Comparison of ENCODE assay signal across 23 mouse cellular contexts in genomic region chr2:137002031-137002430, GRCm38 (mm10).
"Had no signal": no experiment of that assay in that cellular context is flagged by ENCODE, and none has a peak within 500 bp of the region (broad histone marks: within the 10 kb centered on the region; RNA-seq: fewer than 3 reads in every experiment).

No protein-coding gene starts in this region.

- H3K36me3 ChIP-seq: heart, embryonic 10.5 days; hindbrain, embryonic 10.5 days; hindbrain, embryonic 12.5 days; intestine, embryonic 15.5 days; limb, embryonic 13.5 days; limb, embryonic 15.5 days had no signal

- H3K9me3 ChIP-seq: heart, embryonic 10.5 days; heart, embryonic 12.5 days; hindbrain, embryonic 10.5 days; hindbrain, embryonic 12.5 days; intestine, embryonic 15.5 days; limb, embryonic 13.5 days; limb, embryonic 15.5 days had no signal

- H3K27ac ChIP-seq: heart, embryonic 10.5 days; hindbrain, embryonic 10.5 days; hindbrain, embryonic 12.5 days; hindbrain, embryonic 14.5 days; intestine, embryonic 15.5 days; layer of hippocampus, adult 2 months; limb, embryonic 13.5 days; limb, embryonic 15.5 days had no signal

- H3K9ac ChIP-seq: heart, embryonic 12.5 days; hindbrain, embryonic 12.5 days; hindbrain, embryonic 14.5 days; intestine, embryonic 15.5 days; limb, embryonic 13.5 days; limb, embryonic 15.5 days had no signal

- H3K4me2 ChIP-seq: heart, embryonic 12.5 days; hindbrain, embryonic 12.5 days; hindbrain, embryonic 14.5 days; intestine, embryonic 15.5 days; limb, embryonic 13.5 days; limb, embryonic 15.5 days had no signal

- H3K4me3 ChIP-seq: heart, embryonic 10.5 days; heart, embryonic 12.5 days; hindbrain, embryonic 10.5 days; hindbrain, embryonic 12.5 days; intestine, embryonic 15.5 days; layer of hippocampus, adult 2 months; limb, embryonic 13.5 days; limb, embryonic 15.5 days had no signal

- H3K27me3 ChIP-seq: heart, embryonic 12.5 days; hindbrain, embryonic 12.5 days; intestine, embryonic 15.5 days; limb, embryonic 13.5 days; limb, embryonic 15.5 days had no signal

- ATAC-seq: hindbrain, embryonic 16.5 days; inflammation-experienced regulatory T-cells, adult 6 months; intestine, embryonic 15.5 days; intestine, postnatal 0 days had no signal

- DNase-seq: gastrocnemius, postnatal 14 days; gastrocnemius, postnatal 36 days; heart, adult 18-20 months; heart, postnatal 10 days; heart, postnatal 4 days; kidney, adult 18-20 months; kidney, adult 8-10 months; kidney, postnatal 10 days; kidney, postnatal 25 days; kidney, postnatal 4 days; left cerebral cortex, postnatal 4 days had no signal

- H3K4me1 ChIP-seq: hindbrain, embryonic 10.5 days; hindbrain, embryonic 12.5 days; intestine, embryonic 15.5 days; limb, embryonic 13.5 days; limb, embryonic 15.5 days had no signal
